Mouse (Mus musculus) central nervous system, embryonic 11.5 days (tissue): Measurements from ENCODE around the gene Uck1. TPM values are rescaled to one million over a fixed set of nuclear protein-coding genes. Genes with fewer than 3 reads are reported as not detected.

Experiments
- polyA plus RNA-seq: library from polyadenylated mRNA; depleted of rRNA; stranded (reverse); fragments of >200 nt; gene quantifications from 2 replicates; pipeline ENCODE4 v1.2.3, GENCODE M21; 2012; rRNA removed

Gene Uck1
- polyA plus RNA-seq = 57.3 and 59.8 TPM in 2 replicates

DNA sequence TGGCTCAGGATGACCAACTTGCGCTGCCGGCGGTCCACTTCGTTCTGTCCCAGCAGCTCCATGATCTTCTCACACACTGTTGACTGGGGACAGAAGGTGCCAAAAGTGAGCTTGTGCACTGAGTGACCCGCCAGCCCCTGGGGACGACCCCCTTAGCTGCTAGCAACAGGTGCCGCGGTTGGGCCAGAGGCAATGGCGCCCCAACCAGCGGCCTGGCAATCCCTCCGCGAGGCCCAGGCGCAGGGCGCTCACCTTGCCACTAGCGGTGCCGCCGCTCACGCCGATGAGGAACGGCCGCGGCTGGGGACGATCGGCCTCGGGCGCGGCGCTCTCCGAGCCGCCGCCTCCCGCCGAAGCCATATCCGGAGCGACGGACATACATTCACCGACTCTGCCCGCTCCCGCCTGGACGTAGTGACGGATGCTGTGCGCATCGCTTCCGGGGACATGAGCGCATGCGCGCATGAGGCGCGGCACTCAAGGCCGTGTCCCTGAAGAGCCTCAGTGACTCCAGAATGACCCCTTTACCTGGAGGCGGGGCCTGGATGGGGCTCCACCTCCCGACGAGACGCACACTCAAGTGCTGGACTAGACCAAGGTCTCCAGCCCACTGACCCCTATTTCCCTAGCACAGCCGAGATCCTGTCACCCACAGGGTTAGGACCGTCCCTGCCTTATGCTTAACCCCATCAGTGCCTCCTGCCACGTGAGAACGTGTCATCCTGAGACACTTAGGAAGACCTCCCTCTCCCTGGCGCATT is at the start of gene Uck1:
Uck1 (minus strand) TSS at position 503 of the 761 bp plus-strand sequence.

DNA sequence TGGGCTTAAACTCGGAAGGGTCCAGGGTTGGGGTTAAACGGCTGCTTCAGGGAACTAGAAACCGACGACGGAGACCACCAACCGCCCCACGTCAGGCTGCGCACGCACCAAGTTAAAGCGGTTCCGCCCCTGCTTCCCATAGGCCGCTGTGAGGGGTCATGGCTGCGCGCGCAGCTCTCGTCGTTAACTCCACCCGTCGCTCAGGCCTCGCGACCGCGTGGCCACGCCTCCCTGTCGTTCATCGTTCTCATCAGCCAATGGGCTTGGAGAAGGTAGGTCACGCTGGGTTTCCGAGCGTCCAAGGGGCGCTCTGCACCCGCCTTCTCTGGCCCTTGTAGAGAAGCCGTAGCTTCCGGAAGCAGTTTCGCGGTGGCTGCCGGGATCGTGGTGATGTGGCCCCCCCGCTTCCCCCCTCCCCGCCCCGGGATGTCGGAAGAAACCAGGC is 28.0 kb upstream of the Uck1 start, which contains the start of gene Swi5:
Swi5 (minus strand) TSS at position 153 of the 445 bp plus-strand sequence.

DNA sequence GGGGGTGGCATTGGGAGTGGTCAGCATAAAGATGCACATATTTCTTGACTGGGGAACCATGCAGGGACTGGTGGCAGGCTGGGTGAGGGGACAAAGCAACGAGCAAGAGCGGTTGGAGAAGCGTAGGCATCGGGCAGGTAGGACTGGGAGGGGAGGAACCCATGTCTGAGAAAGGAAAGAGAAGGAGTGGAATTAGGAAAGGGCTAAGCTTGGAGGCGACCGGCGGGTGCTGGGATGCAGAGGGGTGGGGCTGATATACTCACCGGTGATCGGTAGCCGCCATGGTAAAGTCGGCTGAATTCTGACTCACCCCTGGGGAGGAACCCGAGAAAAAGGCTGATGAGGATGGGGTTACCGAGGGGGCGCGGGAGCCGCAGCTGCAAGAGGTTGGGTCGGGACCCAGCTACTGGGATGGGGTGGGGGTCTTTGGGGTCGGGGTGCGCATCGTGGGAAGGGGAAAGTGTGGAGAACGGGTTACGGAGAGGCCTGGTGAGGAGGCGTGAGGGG is 27.4 kb upstream of the Uck1 start, which contains the start of gene Golga2:
Golga2 (plus strand) TSS at position 51 of the 507 bp plus-strand sequence.

DNA sequence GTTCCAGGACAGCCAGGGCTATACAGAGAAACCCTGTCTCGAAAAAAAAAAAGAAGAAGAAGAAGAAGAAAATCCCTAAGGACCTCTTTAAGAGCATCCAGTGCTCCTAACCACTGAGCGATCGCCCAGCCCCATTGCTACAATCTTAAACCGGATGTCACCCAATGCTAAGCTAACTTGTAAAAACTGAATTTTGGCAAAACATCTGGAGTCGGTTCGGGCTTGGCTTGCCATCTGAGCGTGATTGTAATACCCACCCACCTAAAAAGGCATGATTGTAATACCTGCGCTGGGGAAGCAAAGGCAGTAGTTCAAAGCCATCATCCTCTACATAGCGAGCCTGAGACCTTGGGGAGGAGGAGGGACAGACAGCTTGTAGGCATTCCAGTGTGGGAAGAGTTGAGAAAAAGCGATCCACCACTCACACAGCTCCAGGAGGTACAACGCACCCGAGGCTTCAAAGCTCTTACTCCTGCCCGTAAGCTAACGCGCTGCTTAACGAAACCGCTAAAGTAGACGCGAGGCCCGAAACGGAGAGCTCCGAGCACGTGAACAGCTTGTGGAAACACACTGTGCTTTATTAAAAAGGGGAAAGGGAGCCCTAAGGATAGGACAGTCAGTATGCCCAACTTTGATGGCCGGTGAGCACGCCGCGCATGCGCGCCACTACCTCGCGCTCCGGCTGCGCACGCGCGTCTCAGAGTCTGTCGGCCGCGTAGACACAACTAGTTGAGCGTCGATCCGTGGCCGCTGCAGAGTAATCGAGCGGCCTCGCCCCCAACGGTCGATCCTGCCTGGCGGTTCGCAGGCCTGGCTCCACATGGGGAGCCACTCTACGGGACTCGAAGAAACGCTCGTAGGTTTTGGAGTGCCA is 23.8 kb downstream of the Uck1 start, which contains the start of gene Pomt1:
Pomt1 (plus strand) TSS at position 705 of the 874 bp plus-strand sequence.

Other genes with a start within 250 kb of the Uck1 start
- gene Fam78a, start 175.3 kb downstream of the Uck1 start, polyA plus RNA-seq = 3.1 and 3.8 TPM in 2 replicates
- gene Plpp7, start 164.6 kb downstream of the Uck1 start, polyA plus RNA-seq = 5.3 and 6.5 TPM in 2 replicates
- gene Prrc2b, start 109.1 kb downstream of the Uck1 start, polyA plus RNA-seq = 70.6 and 78.4 TPM in 2 replicates
- 27.8 and 30.9 TPM in 2 replicates for gene Pomt1, start 23.6 kb downstream of the Uck1 start, polyA plus RNA-seq
- 36.2 and 38.3 TPM in 2 replicates for gene Golga2, start 27.2 kb upstream of the Uck1 start, polyA plus RNA-seq
- 351 and 391 TPM in 2 replicates for gene Swi5, start 27.9 kb upstream of the Uck1 start, polyA plus RNA-seq
- gene Ciz1, start 92.2 kb upstream of the Uck1 start, polyA plus RNA-seq = 158 and 181 TPM in 2 replicates
- gene Dnm1, start 93.2 kb upstream of the Uck1 start, polyA plus RNA-seq = 53.2 and 117 TPM in 2 replicates
- 21.5 and 43.1 TPM in 2 replicates for gene 1110008P14Rik, start 121.8 kb upstream of the Uck1 start, polyA plus RNA-seq
- gene Lcn2, start 128.1 kb upstream of the Uck1 start, polyA plus RNA-seq = 0.80 and 0.90 TPM in 2 replicates
- 22.1 and 31.9 TPM in 2 replicates for gene Ptges2, start 135.7 kb upstream of the Uck1 start, polyA plus RNA-seq
- gene Naif1, start 190.3 kb upstream of the Uck1 start, polyA plus RNA-seq = 2.7 and 3.6 TPM in 2 replicates
- gene Slc25a25, start 191.3 kb upstream of the Uck1 start, polyA plus RNA-seq = 23.9 and 24.1 TPM in 2 replicates